Mouse (Mus musculus): Measurements from ENCODE around the gene Plcb4. TPM values are rescaled to one million over a fixed set of nuclear protein-coding genes. Genes with fewer than 3 reads are reported as not detected.
A peak's percentile ranks its signal among the peaks of the same experiment; 100 is the strongest.

Gene Plcb4
- polyA plus RNA-seq, 1 experiment from 2014 or later = 17.6 TPM

- ATAC-seq (ENCODE audit: insufficient number of reproducible peaks, insufficient read depth, low FRiP score, low TSS enrichment, low read depth) = no peak
- Histone ChIP-seq H3K9ac (no peak overlapping the region), H3K4me3 (no peak overlapping the region), H3K4me2 (peak overlapping the region; percentile 30), H3K27ac (0 out of 2 replicates have a peak overlapping the region, but pooled peaks have one; percentile 48), H3K9me3 (no peaks in the 10 kb centered on the region), H3K4me1 (peaks cover 14% of the 10 kb centered on the region), H3K27me3 (no peaks in the 10 kb centered on the region), H3K36me3 (no peaks in the 10 kb centered on the region)
- WGBS = 23% methylated on average over 4 of the region's 4 CpGs
These were observed 208.0 kb downstream of the Plcb4 start for GRCm38 (mm10) chr2:135866838-135867237.

GRCm38 (mm10) chr2:135869637-135870036 lies 210.8 kb downstream of the Plcb4 start:
- WGBS = 84% methylated on average over 7 of the region's 7 CpGs
- Histone ChIP-seq H3K36me3 (no peaks in the 10 kb centered on the region), H3K27me3 (no peaks in the 10 kb centered on the region), H3K4me2 (no peak overlapping the region), H3K9ac (no peak overlapping the region), H3K9me3 (no peaks in the 10 kb centered on the region), H3K4me3 (no peak overlapping the region), H3K27ac (no peak overlapping the region), H3K4me1 (peaks cover 20% of the 10 kb centered on the region)
- no peak for ATAC-seq (ENCODE audit: insufficient number of reproducible peaks, insufficient read depth, low FRiP score, low TSS enrichment, low read depth)

- ATAC-seq (ENCODE audit: insufficient number of reproducible peaks, insufficient read depth, low FRiP score, low TSS enrichment, low read depth) = no peak
- Histone ChIP-seq H3K9ac (no peak overlapping the region), H3K27me3 (no peaks in the 10 kb centered on the region), H3K4me2 (no peak overlapping the region), H3K4me1 (0 out of 2 replicates have a peak, but pooled peaks cover 6% of the 10 kb centered on the region), H3K36me3 (no peaks in the 10 kb centered on the region), H3K27ac (no peak overlapping the region), H3K9me3 (no peaks in the 10 kb centered on the region), H3K4me3 (no peak overlapping the region)
- WGBS = 49% methylated on average over 9 of the region's 9 CpGs
These were observed 214.3 kb downstream of the Plcb4 start for GRCm38 (mm10) chr2:135873146-135873545.

- 57% methylated on average over 2 of the region's 2 CpGs for WGBS
- no peaks in the 10 kb centered on the region for H3K36me3 ChIP-seq
- H3K9me3 ChIP-seq = no peaks in the 10 kb centered on the region
- no peak for ATAC-seq (ENCODE audit: insufficient number of reproducible peaks, insufficient read depth, low FRiP score, low TSS enrichment, low read depth)
- H3K9ac ChIP-seq = no peak overlapping the region
- H3K27ac ChIP-seq = no peak overlapping the region
- H3K4me2 ChIP-seq = no peak overlapping the region
- H3K4me3 ChIP-seq = no peak overlapping the region
- 0 out of 2 replicates have a peak, but pooled peaks cover 6% of the 10 kb centered on the region for H3K4me1 ChIP-seq
- H3K27me3 ChIP-seq = no peaks in the 10 kb centered on the region
These were observed 214.9 kb downstream of the Plcb4 start for GRCm38 (mm10) chr2:135873761-135874160.

- ATAC-seq (ENCODE audit: insufficient number of reproducible peaks, insufficient read depth, low FRiP score, low TSS enrichment, low read depth) = no peak
- no peak overlapping the region for H3K4me3 ChIP-seq
These were observed 216.7 kb downstream of the Plcb4 start for GRCm38 (mm10) chr2:135875549-135875948.

GRCm38 (mm10) chr2:135879356-135879755 lies 220.5 kb downstream of the Plcb4 start:
- Histone ChIP-seq H3K9me3 (no peaks in the 10 kb centered on the region), H3K9ac (no peak overlapping the region), H3K4me2 (no peak overlapping the region), H3K27me3 (no peaks in the 10 kb centered on the region), H3K27ac (no peak overlapping the region), H3K36me3 (no peaks in the 10 kb centered on the region), H3K4me1 (peaks cover 12% of the 10 kb centered on the region), H3K4me3 (no peak overlapping the region)
- WGBS = 89% methylated on average over 7 of the region's 7 CpGs
- ATAC-seq (ENCODE audit: insufficient number of reproducible peaks, insufficient read depth, low FRiP score, low TSS enrichment, low read depth) = no peak

More at GRCm38 (mm10) chr2:135875549-135875948, 216.7 kb downstream of the Plcb4 start:
- WGBS = 87% methylated on average over 6 of the region's 6 CpGs
- Histone ChIP-seq H3K36me3 (no peaks in the 10 kb centered on the region), H3K4me1 (peaks cover 18% of the 10 kb centered on the region), H3K4me2 (no peak overlapping the region), H3K9me3 (no peaks in the 10 kb centered on the region), H3K27ac (no peak overlapping the region), H3K9ac (no peak overlapping the region), H3K27me3 (no peaks in the 10 kb centered on the region)

GRCm38 (mm10) chr2:135880269-135880760 lies 221.5 kb downstream of the Plcb4 start:
- Histone ChIP-seq H3K36me3 (no peaks in the 10 kb centered on the region), H3K4me3 (no peak overlapping the region), H3K9me3 (no peaks in the 10 kb centered on the region), H3K4me2 (0 out of 2 replicates have a peak overlapping the region, but pooled peaks have one; percentile 20), H3K9ac (no peak overlapping the region), H3K27ac (peak overlapping the region; percentile 71), H3K4me1 (peaks cover 13% of the 10 kb centered on the region), H3K27me3 (no peaks in the 10 kb centered on the region)
- WGBS = 31% methylated on average over 6 of the region's 6 CpGs
- no peak for ATAC-seq (ENCODE audit: insufficient number of reproducible peaks, insufficient read depth, low FRiP score, low TSS enrichment, low read depth)

- WGBS = 89% methylated on average over 4 of the region's 4 CpGs
- H3K9ac ChIP-seq = no peak overlapping the region
These were observed 224.5 kb downstream of the Plcb4 start for GRCm38 (mm10) chr2:135883359-135883758.

GRCm38 (mm10) chr2:135884534-135885180 lies 225.8 kb downstream of the Plcb4 start:
- no peaks in the 10 kb centered on the region for H3K36me3 ChIP-seq
- H3K9ac ChIP-seq = no peak overlapping the region
- H3K27me3 ChIP-seq = no peaks in the 10 kb centered on the region
- H3K4me3 ChIP-seq = no peak overlapping the region
- no peak for ATAC-seq (ENCODE audit: insufficient number of reproducible peaks, insufficient read depth, low FRiP score, low TSS enrichment, low read depth)
- peaks cover 15% of the 10 kb centered on the region for H3K4me1 ChIP-seq
- H3K9me3 ChIP-seq = no peaks in the 10 kb centered on the region
- no peak overlapping the region for H3K4me2 ChIP-seq
- H3K27ac ChIP-seq = no peak overlapping the region
- 78% methylated on average over 7 of the region's 7 CpGs for WGBS

More at GRCm38 (mm10) chr2:135883359-135883758, 224.5 kb downstream of the Plcb4 start:
- no peaks in the 10 kb centered on the region for H3K36me3 ChIP-seq
- H3K27me3 ChIP-seq = no peaks in the 10 kb centered on the region
- H3K9me3 ChIP-seq = no peaks in the 10 kb centered on the region
- H3K4me1 ChIP-seq = peaks cover 18% of the 10 kb centered on the region
- ATAC-seq (ENCODE audit: insufficient number of reproducible peaks, insufficient read depth, low FRiP score, low TSS enrichment, low read depth) = no peak
- H3K4me3 ChIP-seq = no peak overlapping the region
- H3K4me2 ChIP-seq = no peak overlapping the region
- H3K27ac ChIP-seq = no peak overlapping the region

GRCm38 (mm10) chr2:135885607-135886006 lies 226.8 kb downstream of the Plcb4 start:
- Histone ChIP-seq H3K4me2 (no peak overlapping the region), H3K27me3 (no peaks in the 10 kb centered on the region), H3K4me1 (peaks cover 6% of the 10 kb centered on the region), H3K4me3 (no peak overlapping the region), H3K36me3 (no peaks in the 10 kb centered on the region), H3K27ac (no peak overlapping the region; the same call in 1 of the 2 replicates), H3K9me3 (no peaks in the 10 kb centered on the region), H3K9ac (no peak overlapping the region)
- no peak for ATAC-seq (ENCODE audit: insufficient number of reproducible peaks, insufficient read depth, low FRiP score, low TSS enrichment, low read depth)
- 59% methylated on average over 6 of the region's 6 CpGs for WGBS

- Histone ChIP-seq H3K9me3 (no peaks in the 10 kb centered on the region), H3K27me3 (no peaks in the 10 kb centered on the region), H3K4me1 (peaks cover 6% of the 10 kb centered on the region), H3K4me3 (no peak overlapping the region), H3K27ac (no peak overlapping the region), H3K4me2 (no peak overlapping the region), H3K9ac (no peak overlapping the region), H3K36me3 (no peaks in the 10 kb centered on the region)
- WGBS = 84% methylated on average over 9 of the region's 9 CpGs
- ATAC-seq (ENCODE audit: insufficient number of reproducible peaks, insufficient read depth, low FRiP score, low TSS enrichment, low read depth) = no peak
These were observed 227.4 kb downstream of the Plcb4 start for GRCm38 (mm10) chr2:135886081-135886679.

- H3K27ac ChIP-seq = no peak overlapping the region
- ATAC-seq (ENCODE audit: insufficient number of reproducible peaks, insufficient read depth, low FRiP score, low TSS enrichment, low read depth) = no peak
- no peaks in the 10 kb centered on the region for H3K9me3 ChIP-seq
- no peaks in the 10 kb centered on the region for H3K36me3 ChIP-seq
- H3K9ac ChIP-seq = no peak overlapping the region
- H3K4me3 ChIP-seq = no peak overlapping the region
- 71% methylated on average over 2 of the region's 2 CpGs for WGBS
- H3K4me1 ChIP-seq = peaks cover 6% of the 10 kb centered on the region
- H3K27me3 ChIP-seq = no peaks in the 10 kb centered on the region
- no peak overlapping the region for H3K4me2 ChIP-seq
These were observed 229.0 kb downstream of the Plcb4 start for GRCm38 (mm10) chr2:135887805-135888204.
